Mouse (Mus musculus): ENCODE results near the gene Anxa6. TPM values are rescaled to one million over a fixed set of nuclear protein-coding genes. Genes with fewer than 3 reads are reported as not detected.

Anxa6 gene
- total RNA-seq, 2 experiments from 2014 or later: 168 to 176 TPM

GRCm38 (mm10) chr11:54936771-54937140, 96.5 kb downstream of the Anxa6 start:
- DNase-seq: no peak
- intact Hi-C loops (cut with DNase I): no loop called here

- intact Hi-C loops (cut with DNase I): no loop called here
- no peak for DNase-seq
These were observed 97.0 kb downstream of the Anxa6 start for GRCm38 (mm10) chr11:54936035-54936770.

- intact Hi-C loops (cut with DNase I): loop anchor here (5.0 kb wide), 1 partner anchor 103 kb away; no protein-coding TSS in a partner anchor
- DNase-seq: no peak
These were observed 99.0 kb downstream of the Anxa6 start for GRCm38 (mm10) chr11:54934198-54934597.

- intact Hi-C loops (cut with DNase I): loop anchor here (5.0 kb wide), 1 partner anchor 105 kb away; no protein-coding TSS in a partner anchor
- no peak for DNase-seq
These were observed 100.7 kb downstream of the Anxa6 start for GRCm38 (mm10) chr11:54932540-54932939.

GRCm38 (mm10) chr11:54931405-54932093, 101.7 kb downstream of the Anxa6 start:
- no peak for DNase-seq
- intact Hi-C loops (cut with DNase I): loop anchor here (5.0 kb wide), 1 partner anchor 106 kb away; no protein-coding TSS in a partner anchor

- DNase-seq: no peak
- intact Hi-C loops (cut with DNase I): loop anchor here (1.0 to 5.0 kb wide), 2 partner anchors 53 to 107 kb away; no protein-coding TSS in a partner anchor
These were observed 102.8 kb downstream of the Anxa6 start for GRCm38 (mm10) chr11:54930318-54930979.

- intact Hi-C loops (cut with DNase I): loop anchor here (1.0 to 5.0 kb wide), 2 partner anchors 54 to 108 kb away; no protein-coding TSS in a partner anchor
These were observed 103.5 kb downstream of the Anxa6 start for GRCm38 (mm10) chr11:54929744-54930143.

GRCm38 (mm10) chr11:54929290-54929689, 104.0 kb downstream of the Anxa6 start:
- no peak for DNase-seq
- intact Hi-C loops (cut with DNase I): no loop called here

More at GRCm38 (mm10) chr11:54929744-54930143, 103.5 kb downstream of the Anxa6 start:
- no peak for DNase-seq

Other genes starting within 250 kb of the Anxa6 start
- 10 to 100 TPM; 13.8 to 16.3 TPM for gene Cdc42se2, start 245.8 kb downstream of the Anxa6 start, total RNA-seq (2021)
- 10 to 100 TPM; 16.8 to 24.0 TPM for gene Lyrm7, start 172.5 kb downstream of the Anxa6 start, total RNA-seq (2021)
- gene Hint1, start 167.1 kb downstream of the Anxa6 start, total RNA-seq (2021): 100 to 1,000 TPM; 161 to 192 TPM
- gene Gpx3, start 131.0 kb downstream of the Anxa6 start, total RNA-seq (2021): 10 to 100 TPM; 27.6 to 44.7 TPM
- 10 to 100 TPM; 29.7 to 32.3 TPM for gene Tnip1, start 70.5 kb downstream of the Anxa6 start, total RNA-seq (2021)
- 1 to 10 TPM; 3.5 to 4.9 TPM for gene Ccdc69, start 44.7 kb upstream of the Anxa6 start, total RNA-seq (2021)
- gene Gm2a, start 64.7 kb upstream of the Anxa6 start, total RNA-seq (2021): 1 to 10 TPM; 7.0 to 7.2 TPM
- gene Slc36a3, start 118.3 kb upstream of the Anxa6 start, total RNA-seq (2021): not detected
- 1 to 10 TPM in 1 of 2 experiments, under 1 TPM in 1; 0.59 to 1.5 TPM for gene Slc36a2, start 151.6 kb upstream of the Anxa6 start, total RNA-seq (2021)
- gene Slc36a1, start 170.9 kb upstream of the Anxa6 start, total RNA-seq (2021): 1 to 10 TPM; 5.5 to 5.7 TPM

Data from gastrocnemius, postnatal 36 days (tissue).